Mouse (Mus musculus) embryonic fibroblast, embryonic 13.5 days (primary cell): Measurements from ENCODE around the gene Kazn.

Experiments used
- CTCF ChIP-seq: IDR thresholded peaks from 2 replicates; pipeline ENCODE4 v1.5.1; 2011; ENCODE audit warnings: mild to moderate bottlenecking, control low read depth, low read length, moderate library complexity, borderline replicate concordance; ENCODE audit not compliant: insufficient read depth
- POLR2A ChIP-seq: IDR thresholded peaks from 2 replicates; pipeline ENCODE4 v1.6.1; 2011; ENCODE audit warnings: low read depth, mild to moderate bottlenecking, control low read depth, low read length, moderate library complexity

GRCm38 (mm10) chr4:142053261-142053660 is 185.9 kb downstream of the Kazn start:
- TF ChIP-seq CTCF, result no peak
- no peak for TF ChIP-seq POLR2A
